Mouse (Mus musculus): ENCODE data around the gene Mettl27.
"Not testable (repeated sequence)": the region's sequence is repeated elsewhere in the genome, so short reads cannot be mapped to it uniquely, and the experiment has no call there.

Mettl27 gene

GRCm38 (mm10) chr5:134920106-134920687 lies 12.0 kb upstream of the Mettl27 start:
- no peak for DNase-seq (ENCODE audit: inconsistent ontology term)

- DNase-seq (ENCODE audit: inconsistent ontology term), result no peak
Observed at GRCm38 (mm10) chr5:134921106-134921505, 11.1 kb upstream of the Mettl27 start.

- no peak for DNase-seq (ENCODE audit: inconsistent ontology term)
Observed at GRCm38 (mm10) chr5:134923141-134923540, 9.0 kb upstream of the Mettl27 start.

GRCm38 (mm10) chr5:134926726-134927125 lies 5.4 kb upstream of the Mettl27 start:
- no peak for DNase-seq (ENCODE audit: inconsistent ontology term)

DNA sequence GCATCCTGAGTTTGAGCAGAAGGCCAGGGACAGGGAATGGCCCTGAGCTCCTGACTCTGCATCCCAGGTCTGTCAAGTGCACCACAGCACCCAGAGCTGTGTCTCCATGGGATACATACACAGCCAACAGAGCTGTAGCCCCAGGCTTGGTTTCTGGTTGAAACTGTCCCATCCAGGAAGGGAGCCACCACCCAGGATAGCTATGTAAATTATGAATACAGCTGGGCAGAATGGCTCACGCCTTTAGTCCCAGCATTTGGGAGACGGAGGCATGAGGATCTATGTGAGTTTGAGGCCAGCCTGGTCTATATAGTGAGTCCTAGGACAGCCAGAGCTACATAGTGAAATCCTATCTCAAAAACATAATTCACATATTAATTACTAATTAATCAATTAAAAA lies 2.2 kb upstream of the Mettl27 start:
- no peak for DNase-seq (ENCODE audit: inconsistent ontology term)

DNA sequence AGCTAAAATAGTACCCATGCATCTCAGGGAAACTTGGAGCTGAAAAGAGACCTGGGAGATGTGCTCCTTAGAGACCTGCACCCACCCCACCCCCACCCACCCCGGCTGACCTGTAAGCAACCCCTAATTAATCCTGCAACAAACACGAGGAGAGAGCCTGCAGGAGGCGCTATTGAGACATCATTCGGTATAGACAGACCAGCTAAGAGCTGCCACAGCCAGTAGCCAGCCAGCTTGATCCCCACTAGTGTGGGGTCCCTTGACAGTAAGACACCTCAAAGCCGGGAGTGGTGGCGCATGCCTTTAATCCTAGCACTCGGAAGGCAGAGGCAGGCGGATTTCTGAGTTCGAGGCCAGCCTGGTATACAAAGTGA lies 722 bp downstream of the Mettl27 start:
- DNase-seq (ENCODE audit: inconsistent ontology term), result no peak

DNA sequence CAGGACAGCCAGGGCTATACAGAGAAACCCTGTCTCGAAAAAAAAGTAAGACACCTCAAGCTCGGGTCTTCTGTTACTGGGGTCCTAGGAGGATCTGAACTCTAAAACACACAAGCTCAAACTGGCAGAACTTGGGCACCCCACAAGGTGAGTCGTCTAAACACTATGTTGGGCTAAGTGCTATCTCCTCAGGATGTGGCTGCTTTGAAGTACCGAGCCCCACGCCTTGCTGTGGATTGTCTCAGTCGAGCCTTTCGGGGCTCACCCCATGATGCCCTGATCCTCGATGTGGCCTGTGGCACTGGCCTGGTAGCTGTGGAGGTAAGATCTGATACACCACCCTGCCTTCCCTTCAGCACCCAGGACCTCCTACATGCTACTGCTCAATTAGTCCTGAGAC lies 1.1 kb downstream of the Mettl27 start:
- no peak for DNase-seq (ENCODE audit: inconsistent ontology term)

- not testable (repeated sequence) for DNase-seq (ENCODE audit: inconsistent ontology term)
Observed at GRCm38 (mm10) chr5:134933686-134934085, 1.5 kb downstream of the Mettl27 start.

GRCm38 (mm10) chr5:134934666-134935065 lies 2.5 kb downstream of the Mettl27 start:
- DNase-seq (ENCODE audit: inconsistent ontology term), result no peak

DNA sequence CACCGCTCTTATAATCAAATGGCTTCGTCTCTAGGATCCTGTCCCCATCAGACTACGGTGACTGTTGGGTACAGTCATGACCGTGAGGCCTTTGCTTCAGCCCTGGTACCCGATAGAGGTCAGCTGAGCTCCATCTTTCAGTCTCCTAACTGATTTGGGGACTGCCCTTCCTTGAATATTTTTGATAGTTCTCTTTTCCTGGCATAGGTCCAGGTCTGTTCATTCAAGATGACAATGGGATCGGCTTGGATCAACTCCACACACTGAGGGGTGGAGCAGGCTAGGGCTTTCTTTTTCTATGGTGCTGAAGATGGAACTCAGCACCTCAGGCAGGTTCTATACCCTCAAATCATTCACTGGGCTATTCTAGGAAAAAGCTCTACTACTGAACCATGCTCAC lies 3.9 kb downstream of the Mettl27 start:
- DNase-seq (ENCODE audit: inconsistent ontology term), result no peak

GRCm38 (mm10) chr5:134936626-134937185 lies 4.5 kb downstream of the Mettl27 start:
- no peak for DNase-seq (ENCODE audit: inconsistent ontology term)

DNA sequence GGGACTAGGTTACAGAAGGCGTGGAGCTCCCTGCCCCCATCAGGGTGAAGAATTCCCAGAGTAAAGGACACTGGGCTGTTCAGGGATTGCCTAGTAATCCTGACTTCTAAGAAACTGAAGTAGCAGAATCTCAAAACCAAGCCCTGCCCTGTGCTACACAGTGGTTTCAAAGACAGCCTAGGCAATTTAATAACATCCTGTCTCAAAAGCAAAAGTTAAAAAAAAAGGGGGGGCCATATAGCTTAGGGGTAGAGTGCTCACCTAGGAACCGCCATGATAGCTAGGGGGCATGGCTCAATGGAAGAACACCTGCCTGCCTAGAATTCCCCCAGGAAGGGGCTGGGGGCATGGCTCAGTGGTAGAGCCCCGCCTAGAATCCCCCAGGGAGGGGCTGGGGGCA lies 6.9 kb downstream of the Mettl27 start:
- DNase-seq (ENCODE audit: inconsistent ontology term), result no peak

GRCm38 (mm10) chr5:134939554-134939953 lies 7.4 kb downstream of the Mettl27 start:
- not testable (repeated sequence) for DNase-seq (ENCODE audit: inconsistent ontology term)

GRCm38 (mm10) chr5:134941472-134942209 lies 9.5 kb downstream of the Mettl27 start:
- no peak for DNase-seq (ENCODE audit: inconsistent ontology term)

DNA sequence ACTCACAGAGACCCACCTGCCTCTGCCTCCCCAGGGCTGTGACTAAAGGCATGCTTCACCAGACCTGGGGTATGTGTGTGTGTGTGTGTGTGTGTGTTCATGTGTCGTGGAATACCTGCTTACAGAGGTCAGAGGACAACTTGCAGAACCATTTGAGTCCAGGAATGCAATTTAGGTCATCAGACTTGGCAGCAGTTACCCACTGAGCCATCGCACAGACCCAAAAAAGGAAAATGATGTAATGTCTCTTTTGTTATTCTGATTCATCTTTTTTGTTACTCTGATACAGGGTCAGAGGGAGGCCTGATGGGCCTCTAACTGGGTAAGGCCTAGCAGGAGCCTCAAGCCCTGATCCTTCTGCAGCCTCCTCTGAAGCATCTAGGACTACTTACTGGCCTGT lies 10.6 kb downstream of the Mettl27 start:
- peak; percentile 89 for DNase-seq (ENCODE audit: inconsistent ontology term)

DNA sequence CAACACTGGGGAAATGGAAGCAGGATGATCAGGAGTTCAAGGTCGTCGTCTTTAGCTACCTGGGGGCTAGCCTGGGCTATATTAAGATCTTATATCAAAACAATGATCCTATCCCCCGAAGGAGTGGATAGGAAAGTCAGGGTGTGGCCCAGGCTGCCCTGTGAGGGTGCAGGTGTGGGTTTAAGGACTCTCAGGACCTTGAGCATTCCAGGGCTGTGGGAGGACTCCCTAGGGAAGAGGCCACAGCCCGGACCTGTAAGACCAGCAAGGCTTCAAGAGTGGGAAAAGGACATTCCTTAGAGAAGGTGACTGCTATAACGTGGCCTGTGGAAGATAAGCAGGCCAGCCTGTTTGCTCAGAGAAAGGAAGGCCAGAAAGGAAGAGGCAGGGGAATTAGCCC lies 12.0 kb downstream of the Mettl27 start:
- DNase-seq (ENCODE audit: inconsistent ontology term), result no peak

DNA sequence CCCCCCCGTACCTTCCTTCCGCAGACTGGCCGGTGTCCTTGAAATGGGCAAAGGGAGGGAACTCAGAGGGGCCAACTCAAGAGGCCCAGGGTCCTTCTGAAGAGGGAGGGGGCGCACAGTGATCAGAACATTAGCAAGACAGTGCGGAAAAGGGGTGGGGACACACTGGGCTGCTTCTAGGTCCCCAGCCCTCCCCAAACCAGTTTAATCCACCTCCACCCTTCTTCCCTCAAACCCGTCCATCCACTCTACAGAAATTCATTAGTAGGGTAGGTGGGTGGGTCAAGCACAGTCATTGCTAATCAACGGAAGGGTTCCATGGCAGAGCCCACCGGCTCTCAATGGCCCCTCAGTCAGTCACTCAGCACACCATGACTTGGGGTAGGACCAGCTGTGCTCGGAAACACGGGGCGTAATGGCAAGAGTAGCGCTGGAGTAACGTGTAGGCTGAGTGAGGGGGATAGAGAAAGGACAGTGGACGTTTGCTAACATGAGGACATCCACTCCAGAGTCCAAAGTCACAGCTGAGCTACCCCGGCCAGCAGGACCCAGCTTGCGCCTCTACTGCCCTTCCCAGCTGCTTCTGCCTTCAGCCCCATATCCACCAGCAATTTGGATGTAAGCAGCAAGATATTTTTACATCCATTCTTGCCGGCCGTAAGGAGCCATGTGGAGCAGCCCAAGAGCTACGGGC lies 13.2 kb downstream of the Mettl27 start:
- no peak for DNase-seq (ENCODE audit: inconsistent ontology term)

- DNase-seq (ENCODE audit: inconsistent ontology term), result no peak
Observed at GRCm38 (mm10) chr5:134946063-134946856, 14.1 kb downstream of the Mettl27 start.

DNA sequence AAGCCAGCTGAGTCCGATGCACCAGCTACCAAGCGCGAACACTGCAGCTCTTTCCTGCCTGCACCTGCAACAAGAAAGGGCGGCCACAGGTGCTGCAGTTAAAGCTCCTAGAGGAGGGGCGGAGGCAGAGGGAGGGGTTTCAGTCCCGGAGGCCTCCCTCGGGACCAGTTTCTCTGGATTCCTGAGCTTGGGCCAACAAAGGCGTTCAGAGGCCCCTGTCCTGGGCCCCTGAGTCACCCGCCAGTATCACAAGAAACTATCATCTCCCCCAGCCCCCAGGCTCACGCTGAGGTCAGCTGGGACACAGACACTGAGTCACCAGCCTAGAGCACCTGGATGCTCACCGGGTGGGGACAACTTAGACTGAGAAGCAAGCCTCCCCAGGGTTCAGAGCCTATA lies 14.7 kb downstream of the Mettl27 start, which contains the start of gene Cldn4:
Gene Cldn4, minus strand, starts transcription at position 78 of the 399 bp plus-strand sequence.
- peak; percentile 52 for DNase-seq (ENCODE audit: inconsistent ontology term)

GRCm38 (mm10) chr5:134947420-134948084 lies 15.4 kb downstream of the Mettl27 start:
- DNase-seq (ENCODE audit: inconsistent ontology term), result no peak

DNA sequence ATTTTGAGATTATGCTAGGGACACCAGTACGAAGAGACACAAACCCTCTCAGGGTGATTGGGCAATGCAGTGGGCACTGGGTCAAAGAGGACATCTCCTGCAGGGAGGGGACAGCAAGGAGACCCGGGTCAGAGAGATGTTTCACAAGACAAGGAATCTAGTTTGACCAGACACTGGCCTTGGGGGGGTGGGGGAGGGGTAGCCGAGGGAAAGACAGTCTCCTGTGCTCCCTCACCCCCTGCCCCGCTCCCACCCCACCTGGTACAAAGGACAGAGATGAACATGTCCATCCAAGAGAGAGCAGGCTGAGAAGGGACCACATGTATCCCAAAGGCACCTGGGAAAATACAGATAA lies 15.9 kb downstream of the Mettl27 start:
- no peak for DNase-seq (ENCODE audit: inconsistent ontology term)
